Mouse (Mus musculus): ENCODE measurements around the gene Jag2. TPM values are rescaled to one million over a fixed set of nuclear protein-coding genes. Genes with fewer than 3 reads are reported as not detected.
A peak's percentile ranks its signal among the peaks of the same experiment; 100 is the strongest.

The Jag2 gene
- total RNA-seq, 2 experiments from 2014 or later = not detected

DNA sequence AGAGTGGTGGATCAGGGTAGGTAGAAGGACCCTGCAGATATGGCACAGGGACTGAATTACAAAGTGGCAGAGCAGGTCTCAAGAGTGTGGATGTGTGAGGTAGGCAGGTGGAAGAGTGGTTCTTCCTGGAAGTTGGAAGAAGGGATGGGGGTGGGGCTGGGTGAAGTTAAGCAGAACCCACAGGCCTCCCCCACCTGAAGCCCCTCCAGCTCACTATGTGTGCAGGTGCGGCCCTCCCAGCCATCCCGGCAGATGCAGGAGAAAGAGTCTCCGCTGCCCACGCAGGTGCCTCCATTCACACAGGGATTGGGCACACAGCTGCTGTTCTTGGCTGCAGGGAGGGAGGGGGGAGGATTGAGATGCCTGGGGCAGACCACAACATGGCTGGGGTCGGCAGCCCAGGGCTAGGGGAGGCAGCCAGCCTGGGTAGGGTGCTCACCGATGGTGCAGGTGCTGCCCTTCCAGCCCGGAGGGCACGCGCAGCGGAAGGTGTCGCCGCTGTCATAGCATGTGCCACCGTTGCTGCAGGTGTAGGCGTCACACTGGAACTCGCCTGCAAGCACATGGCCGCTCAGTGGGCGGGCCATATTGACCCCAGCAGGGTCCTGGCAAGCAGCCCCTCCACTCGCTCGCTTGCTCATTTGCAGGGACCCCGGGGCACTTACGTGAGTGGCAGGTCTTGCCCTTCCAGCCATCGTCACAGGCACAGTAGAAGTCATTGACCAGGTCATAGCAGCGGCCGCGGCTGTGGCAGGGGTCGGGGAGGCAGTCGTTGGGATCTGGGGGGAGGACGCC, 16.4 kb downstream of the Jag2 start:
- no peak for ATAC-seq (replicated peaks; ENCODE audit: low FRiP score, poor library complexity, severe bottlenecking)

- ATAC-seq (replicated peaks; ENCODE audit: low FRiP score, poor library complexity, severe bottlenecking) = no peak
These were observed 17.9 kb downstream of the Jag2 start for GRCm38 (mm10) chr12:112911701-112912100.

DNA sequence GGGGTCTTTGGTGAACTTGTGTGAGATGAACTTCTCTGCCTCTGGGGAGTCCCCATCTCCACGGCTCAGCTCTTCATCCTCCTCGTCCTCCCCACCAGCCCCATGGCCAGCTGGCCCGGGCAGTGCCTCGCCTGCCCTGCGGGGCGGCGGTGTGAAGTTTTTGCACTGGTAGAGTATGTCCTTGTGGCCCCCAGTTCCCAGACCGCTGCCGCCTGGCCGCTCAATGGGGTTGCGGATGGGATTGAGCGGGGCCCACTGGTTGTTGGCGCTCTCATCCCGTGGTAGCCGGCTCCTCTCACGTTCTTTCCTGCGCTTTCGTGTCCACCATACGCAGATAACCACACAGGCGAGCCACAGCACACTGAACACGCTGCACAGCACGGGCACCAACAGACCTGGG, 20.6 kb downstream of the Jag2 start:
- ATAC-seq (replicated peaks; ENCODE audit: low FRiP score, poor library complexity, severe bottlenecking) = no peak

DNA sequence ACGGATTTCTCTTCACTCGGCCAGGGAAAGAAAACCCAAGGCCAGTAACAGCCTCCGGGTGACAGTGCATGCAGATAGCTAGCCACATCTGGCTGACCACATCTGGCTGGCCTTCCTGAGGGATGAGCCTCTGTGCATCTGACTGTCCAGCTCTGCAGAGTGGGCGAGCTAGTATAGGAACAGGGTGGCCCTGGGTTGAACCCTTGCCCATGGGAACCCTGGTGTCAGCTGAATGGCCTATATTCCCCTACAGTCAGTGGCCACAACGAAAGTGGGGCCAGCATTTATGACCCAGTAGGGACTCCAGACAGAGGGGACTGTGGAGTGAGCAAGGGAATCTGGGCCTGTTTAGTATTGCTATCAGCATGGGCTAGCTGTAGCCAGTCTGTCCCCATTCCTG, 24.6 kb downstream of the Jag2 start:
- ATAC-seq (replicated peaks; ENCODE audit: low FRiP score, poor library complexity, severe bottlenecking) = no peak

DNA sequence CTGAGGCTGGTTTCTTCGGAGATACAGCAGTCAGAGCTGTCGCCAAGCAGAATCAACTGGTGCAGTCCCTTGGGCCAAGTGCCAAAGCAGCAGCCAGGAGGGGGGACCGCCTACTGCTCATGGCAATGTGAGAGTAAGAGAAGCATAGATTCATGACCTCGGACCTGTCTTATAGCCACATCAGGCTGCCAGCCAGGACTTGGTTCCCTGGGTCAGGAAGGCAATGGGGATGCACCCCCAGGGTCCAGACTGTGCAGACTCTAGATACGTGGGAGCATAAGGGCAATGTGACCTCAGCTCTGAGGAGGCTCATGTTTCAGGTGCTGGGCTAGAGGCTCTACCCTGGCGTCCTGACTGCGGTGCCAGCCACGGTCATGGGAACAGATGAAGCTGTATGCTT, 25.6 kb downstream of the Jag2 start:
- ATAC-seq (replicated peaks; ENCODE audit: low FRiP score, poor library complexity, severe bottlenecking) = no peak

DNA sequence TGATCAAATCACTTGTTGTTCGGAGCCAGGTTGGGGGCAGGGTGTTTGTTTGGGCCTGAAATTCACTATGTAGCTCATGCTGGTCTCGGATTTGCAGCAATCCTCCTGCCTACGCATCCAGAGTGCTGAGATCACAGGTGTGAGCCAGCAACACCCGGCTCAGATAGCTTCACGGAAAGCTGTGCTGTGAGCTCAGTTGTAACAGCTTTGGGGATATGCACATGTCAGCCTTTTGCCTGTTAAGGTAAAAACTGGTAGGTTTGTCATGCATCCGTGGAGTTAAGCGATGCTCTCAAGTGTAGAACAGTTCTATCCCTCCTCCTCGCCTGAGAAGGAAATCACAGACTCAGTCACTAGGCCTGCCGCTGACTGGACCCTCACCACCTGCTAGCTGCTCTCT, 28.9 kb downstream of the Jag2 start:
- no peak for ATAC-seq (replicated peaks; ENCODE audit: low FRiP score, poor library complexity, severe bottlenecking)

GRCm38 (mm10) chr12:112898960-112899359, 30.6 kb downstream of the Jag2 start:
- ATAC-seq (replicated peaks; ENCODE audit: low FRiP score, poor library complexity, severe bottlenecking) = no peak

GRCm38 (mm10) chr12:112898351-112898750, 31.2 kb downstream of the Jag2 start:
- ATAC-seq (replicated peaks; ENCODE audit: low FRiP score, poor library complexity, severe bottlenecking) = no peak

GRCm38 (mm10) chr12:112897522-112898212, 31.9 kb downstream of the Jag2 start:
- ATAC-seq (replicated peaks; ENCODE audit: low FRiP score, poor library complexity, severe bottlenecking) = no peak

DNA sequence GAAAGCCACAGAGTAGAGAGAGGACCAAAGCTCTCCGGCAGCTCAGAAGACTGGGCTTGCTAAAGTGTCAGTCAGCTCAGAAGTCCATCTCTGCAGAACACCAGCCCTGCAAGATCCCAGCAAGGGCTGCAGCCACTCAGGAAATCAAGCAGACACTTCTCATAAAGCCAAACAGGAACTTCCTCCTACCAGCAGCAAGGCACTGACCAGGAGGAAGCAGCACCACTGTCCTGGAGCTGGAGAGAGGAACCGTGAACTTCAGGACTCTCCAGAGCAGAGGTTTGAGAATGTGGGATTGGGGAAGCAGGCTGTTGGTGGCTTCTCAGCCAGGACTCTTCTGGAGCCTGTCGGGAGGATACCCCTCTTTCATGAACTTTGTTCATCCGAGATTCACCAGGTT, 34.6 kb downstream of the Jag2 start:
- ATAC-seq (replicated peaks; ENCODE audit: low FRiP score, poor library complexity, severe bottlenecking) = no peak

DNA sequence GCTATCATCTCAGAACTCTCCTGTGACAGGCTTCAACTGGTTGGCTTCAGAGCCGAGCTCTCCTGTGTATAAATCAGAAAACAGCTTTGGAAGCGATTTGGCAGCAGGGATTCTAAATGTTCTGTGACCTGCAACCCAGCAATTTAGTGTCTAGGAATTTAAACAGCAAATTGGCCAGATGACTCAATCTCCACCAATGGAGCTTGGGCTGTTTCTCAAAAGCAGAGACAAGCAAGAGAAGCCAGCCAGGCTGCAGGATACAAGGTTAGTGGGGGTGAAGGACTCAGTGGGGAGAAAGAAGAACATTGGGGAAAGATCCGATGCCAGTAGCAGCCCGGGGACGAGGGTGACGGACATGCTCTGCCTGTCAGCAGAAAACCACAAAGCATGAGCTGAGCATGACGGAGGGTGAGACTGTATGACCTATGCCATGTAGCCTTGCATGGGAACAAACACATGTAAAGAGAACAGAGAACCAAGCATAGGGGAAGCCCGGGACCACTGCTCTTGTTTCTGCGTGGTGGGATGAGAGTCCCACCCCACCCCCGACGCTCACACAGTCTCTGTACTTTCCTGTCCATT, 35.2 kb downstream of the Jag2 start:
- no peak for ATAC-seq (replicated peaks; ENCODE audit: low FRiP score, poor library complexity, severe bottlenecking)

DNA sequence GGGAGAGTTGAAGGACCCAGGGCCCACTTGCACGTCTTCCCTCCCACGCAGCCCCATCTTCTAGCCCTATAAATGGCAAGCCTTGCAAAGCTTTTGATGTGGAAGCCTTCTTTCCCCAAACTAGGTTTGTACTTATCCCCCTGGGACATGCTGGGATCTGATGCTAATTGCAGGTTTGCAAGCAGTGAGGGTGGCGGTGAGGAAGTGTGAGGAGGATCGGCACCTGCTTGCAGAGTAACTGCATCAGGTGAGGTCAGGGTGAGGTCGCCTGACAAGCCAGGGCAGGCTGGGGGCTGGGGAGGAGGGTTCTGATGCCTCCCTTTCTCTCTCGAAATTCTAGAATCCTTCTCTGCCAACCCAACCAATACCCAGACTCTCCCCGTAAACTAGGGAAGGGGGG, 44.1 kb downstream of the Jag2 start:
- ATAC-seq (replicated peaks; ENCODE audit: low FRiP score, poor library complexity, severe bottlenecking) = no peak

- no peak for ATAC-seq (replicated peaks; ENCODE audit: low FRiP score, poor library complexity, severe bottlenecking)
These were observed 48.2 kb downstream of the Jag2 start for GRCm38 (mm10) chr12:112881301-112881815.

DNA sequence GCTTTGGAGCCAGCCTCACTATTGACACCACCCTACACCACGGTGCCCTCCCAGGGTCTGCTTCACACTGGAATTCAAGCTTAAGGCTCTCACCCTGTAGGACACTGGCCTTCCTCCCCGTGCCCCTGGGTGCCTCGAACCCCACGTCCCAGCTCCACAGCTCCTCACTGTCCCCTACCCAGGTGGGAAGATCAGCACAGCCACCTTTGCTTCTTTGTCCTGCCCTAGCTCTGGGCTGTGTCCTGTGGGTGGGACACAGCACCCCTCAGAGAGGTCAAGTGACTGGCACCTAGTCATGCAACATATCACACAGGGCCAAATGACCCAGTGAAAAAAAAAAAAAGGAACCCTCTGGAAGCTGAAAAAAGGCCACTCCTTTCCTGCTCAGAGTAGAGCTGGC, 48.9 kb downstream of the Jag2 start:
- ATAC-seq (replicated peaks; ENCODE audit: low FRiP score, poor library complexity, severe bottlenecking) = no peak

GRCm38 (mm10) chr12:112879731-112880130, 49.8 kb downstream of the Jag2 start:
- ATAC-seq (replicated peaks; ENCODE audit: low FRiP score, poor library complexity, severe bottlenecking) = no peak

DNA sequence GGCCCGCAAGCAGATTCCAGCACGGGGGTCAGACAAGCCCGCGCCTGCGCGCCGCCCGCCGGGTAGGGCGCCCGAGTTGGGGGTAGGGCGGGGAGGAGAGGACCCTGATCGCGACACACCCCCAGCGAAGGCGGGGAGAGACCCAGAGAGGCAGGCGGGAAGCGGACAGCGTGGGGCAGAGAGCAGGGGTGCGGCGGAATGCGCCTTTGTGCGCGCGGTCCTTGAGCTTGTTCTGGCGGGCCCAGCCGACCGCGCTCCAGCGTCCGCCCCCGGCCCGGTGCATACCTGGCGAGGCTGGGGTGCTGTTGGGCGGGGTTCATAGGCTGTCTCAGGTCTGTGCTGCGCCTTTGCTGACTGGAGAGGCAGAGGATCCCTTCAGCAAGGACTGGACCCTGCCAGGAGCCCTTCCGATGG, 52.0 kb downstream of the Jag2 start:
- no peak for ATAC-seq (replicated peaks; ENCODE audit: low FRiP score, poor library complexity, severe bottlenecking)

DNA sequence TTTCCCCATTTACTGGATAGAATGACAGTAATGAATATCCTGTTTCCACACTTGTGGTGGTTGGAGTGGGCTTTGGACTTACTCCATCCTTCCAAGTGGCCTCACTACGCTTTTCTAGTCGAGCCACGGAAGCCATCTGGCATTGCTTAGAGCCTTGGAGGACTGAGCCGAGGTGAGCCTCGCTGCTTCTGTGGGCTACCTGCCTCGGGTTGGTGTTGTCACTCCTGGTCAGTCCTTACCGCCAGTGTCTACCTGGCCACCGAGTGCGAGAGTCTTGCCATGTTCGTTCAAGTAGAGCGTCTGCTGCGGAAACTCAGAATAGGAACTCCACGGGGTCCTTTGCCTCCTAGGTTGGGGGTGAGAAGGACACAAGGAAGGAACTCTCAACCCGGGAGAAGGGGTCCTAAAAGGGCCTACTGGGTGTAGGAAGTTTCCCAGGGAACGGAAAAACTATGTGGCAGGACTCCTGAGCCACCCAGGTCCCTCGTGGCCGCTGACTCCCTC, 52.5 kb downstream of the Jag2 start:
- ATAC-seq (replicated peaks; ENCODE audit: low FRiP score, poor library complexity, severe bottlenecking) = no peak

- ATAC-seq (replicated peaks; ENCODE audit: low FRiP score, poor library complexity, severe bottlenecking) = peak; percentile 52; the same call in 1 of the 2 replicates
These were observed 53.1 kb downstream of the Jag2 start for GRCm38 (mm10) chr12:112876332-112877072.

- peak; percentile 56; the same call in 1 of the 2 replicates for ATAC-seq (replicated peaks; ENCODE audit: low FRiP score, poor library complexity, severe bottlenecking)
These were observed 54.2 kb downstream of the Jag2 start for GRCm38 (mm10) chr12:112875225-112876013.

Measured in erythroblast, adult 5-6 weeks (primary cell).